19 mouse cellular contexts compared by ENCODE assay signal in the genomic region with DNA sequence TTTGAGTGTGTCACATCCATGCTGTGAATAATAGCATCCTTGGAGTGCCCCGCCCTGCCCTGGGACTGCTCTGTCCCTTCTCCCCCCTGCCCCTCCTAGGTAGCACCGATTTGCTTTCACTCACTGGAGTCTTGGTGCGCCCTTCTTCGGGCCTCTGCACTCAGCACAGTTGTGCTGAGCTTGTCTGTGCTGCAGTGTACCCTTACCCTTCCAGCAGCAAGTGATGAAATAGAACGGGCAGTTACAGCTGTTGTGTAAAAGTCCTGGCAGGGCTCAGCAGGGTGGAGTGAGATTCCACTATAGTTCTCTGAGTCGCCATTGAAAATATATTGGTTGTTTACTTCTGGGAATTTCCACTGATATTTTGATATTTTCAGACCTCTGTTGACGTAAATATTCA. TPM values are rescaled to one million over a fixed set of nuclear protein-coding genes. Genes with fewer than 3 reads are reported as not detected.
DNase-seq lines count a peak whose midpoint lies in the region; ATAC-seq lines count a peak whose summit lies in the region.
"Had no signal": no experiment of that assay in that cellular context is flagged by ENCODE, and none has a peak within 500 bp of the region (broad histone marks: within the 10 kb centered on the region; RNA-seq: fewer than 3 reads in every experiment).

No protein-coding gene starts in this region.

- H3K9me3 ChIP-seq in heart, embryonic 13.5 days = no peaks in the 10 kb centered on the region
- no peaks in the 10 kb centered on the region for H3K9me3 ChIP-seq in stomach, embryonic 16.5 days (replicated peaks; ENCODE audit: control insufficient read depth, low read length)
- H3K9me3 ChIP-seq: embryonic facial prominence, embryonic 15.5 days; forebrain, embryonic 13.5 days; lung, embryonic 15.5 days; stomach, embryonic 15.5 days had no signal

- no peaks in the 10 kb centered on the region for H3K27me3 ChIP-seq in heart, embryonic 13.5 days (replicated peaks)
- H3K27me3 ChIP-seq in stomach, embryonic 16.5 days (ENCODE audit: control insufficient read depth, insufficient read depth, low read length) = no peaks in the 10 kb centered on the region
- H3K27me3 ChIP-seq: CH12.LX; embryonic facial prominence, embryonic 15.5 days; forebrain, embryonic 13.5 days; lung, embryonic 15.5 days; stomach, embryonic 15.5 days had no signal

- ATAC-seq in heart, embryonic 13.5 days (ENCODE audit: extremely low read depth, insufficient number of reproducible peaks, low FRiP score, low TSS enrichment) = no peak
- no peak for ATAC-seq in stomach, embryonic 16.5 days (ENCODE audit: insufficient read depth, low FRiP score)
- ATAC-seq: forebrain, embryonic 13.5 days had no signal

- peaks cover 11% of the 10 kb centered on the region for H3K36me3 ChIP-seq in heart, embryonic 13.5 days
- H3K36me3 ChIP-seq in stomach, embryonic 16.5 days (ENCODE audit: control insufficient read depth, insufficient read depth, low read length) = no peaks in the 10 kb centered on the region
- H3K36me3 ChIP-seq: lung, embryonic 15.5 days; stomach, embryonic 15.5 days had no signal

- no peak overlapping the region for H3K4me3 ChIP-seq in heart, embryonic 13.5 days
- no peak overlapping the region for H3K4me3 ChIP-seq in stomach, embryonic 16.5 days (replicated peaks; ENCODE audit: low read length)
- H3K4me3 ChIP-seq: embryonic facial prominence, embryonic 15.5 days; forebrain, embryonic 13.5 days; lung, embryonic 15.5 days; stomach, embryonic 15.5 days had no signal

- H3K4me2 ChIP-seq in heart, embryonic 13.5 days = no peak overlapping the region
- H3K4me2 ChIP-seq in stomach, embryonic 16.5 days (ENCODE audit: low read depth, low read length) = no peak overlapping the region
- H3K4me2 ChIP-seq: embryonic facial prominence, embryonic 15.5 days; forebrain, embryonic 13.5 days; lung, embryonic 15.5 days; midbrain, embryonic 11.5 days; stomach, embryonic 15.5 days had no signal

- H3K4me1 ChIP-seq in heart, embryonic 13.5 days = peaks cover 54% of the 10 kb centered on the region
- H3K4me1 ChIP-seq in stomach, embryonic 16.5 days (ENCODE audit: control insufficient read depth, insufficient read depth, low read length) = peaks cover 34% of the 10 kb centered on the region

- DNase-seq in adrenal gland, postnatal 10 days = peak; percentile 42
- DNase-seq in adrenal gland, postnatal 25 days = no peak
- no peak for DNase-seq in heart, adult 8-10 months (ENCODE audit: low spot score)
- DNase-seq in lung, postnatal 36 days = peak; percentile 42
- no peak for DNase-seq in lung, postnatal 4 days
- no peak for DNase-seq in cerebellum, adult 9-10 months
- DNase-seq: kidney, postnatal 36 days; layer of hippocampus, postnatal 36 days; spleen, adult 18-20 months; thymus, postnatal 36 days had no signal

- WGBS in heart, embryonic 13.5 days = 81% methylated on average over 7 of the region's 7 CpGs
- 73% methylated on average over 7 of the region's 7 CpGs for WGBS in stomach, embryonic 16.5 days

- H3K9ac ChIP-seq in heart, embryonic 13.5 days = 0 out of 2 replicates have a peak overlapping the region, but pooled peaks have one; percentile 19
- H3K9ac ChIP-seq in stomach, embryonic 16.5 days (ENCODE audit: low read length) = no peak overlapping the region
- H3K9ac ChIP-seq: embryonic facial prominence, embryonic 15.5 days; forebrain, embryonic 13.5 days; lung, embryonic 15.5 days; stomach, embryonic 15.5 days had no signal

- H3K27ac ChIP-seq in heart, embryonic 13.5 days (replicated peaks) = no peak overlapping the region
- peak overlapping the region; percentile 13; the same call in 1 of the 2 replicates for H3K27ac ChIP-seq in stomach, embryonic 16.5 days (ENCODE audit: low read length)
- H3K27ac ChIP-seq: embryonic facial prominence, embryonic 15.5 days; forebrain, embryonic 13.5 days; lung, embryonic 15.5 days; stomach, embryonic 15.5 days had no signal

RNA-seq across cellular contexts. Expression of a gene that starts 4.0 kb away (rescaled TPM):
- 10 to 100 TPM; 44.4 to 46.1 TPM for total RNA-seq in adrenal gland, postnatal 10 days (2021)
- total RNA-seq in adrenal gland, postnatal 25 days (2021) = 45.4 and 45.5 TPM in 2 replicates
- 78.6 and 81.9 TPM in 2 replicates for polyA plus RNA-seq in heart, embryonic 13.5 days (2015; fragmentation: Nextera tagmentation; extraction: Ambion mirVana)
- total RNA-seq in heart, adult 8-10 months (2022) = 10 to 100 TPM; 78.9 to 82.9 (median 81.2) TPM
- 78.0 and 82.4 TPM in 2 replicates for polyA plus RNA-seq in stomach, embryonic 16.5 days (2015; fragmentation: Nextera tagmentation; extraction: Ambion mirVana)

RNA-seq across cellular contexts. Expression of a gene that starts 20.0 kb away (rescaled TPM):
- total RNA-seq in adrenal gland, postnatal 10 days (2021) = 10 to 100 TPM; 22.3 to 30.4 TPM
- 20.9 TPM in 1 of 2 replicates, not detected in the other for total RNA-seq in adrenal gland, postnatal 25 days (2021)
- polyA plus RNA-seq in heart, embryonic 13.5 days (2015; fragmentation: Nextera tagmentation; extraction: Ambion mirVana) = 2.8 TPM in 1 of 2 replicates, not detected in the other
- total RNA-seq in heart, adult 8-10 months (2022) = 10 to 100 TPM in 3 of 4 experiments, 1 to 10 TPM in 1; 8.3 to 15.8 (median 13.9) TPM
- polyA plus RNA-seq in stomach, embryonic 16.5 days (2015; fragmentation: Nextera tagmentation; extraction: Ambion mirVana) = 4.4 and 10.1 TPM in 2 replicates
- polyA plus RNA-seq: forebrain, embryonic 13.5 days; kidney, adult 2 months; midbrain, embryonic 11.5 days had no signal

RNA-seq across cellular contexts. Expression of a gene that starts 20.1 kb away (rescaled TPM):
- 100 to 1,000 TPM; 119 to 125 TPM for total RNA-seq in adrenal gland, postnatal 10 days (2021)
- total RNA-seq in adrenal gland, postnatal 25 days (2021) = 104 and 117 TPM in 2 replicates
- polyA plus RNA-seq in heart, embryonic 13.5 days (2015; fragmentation: Nextera tagmentation; extraction: Ambion mirVana) = 171 and 186 TPM in 2 replicates
- 10 to 100 TPM; 59.3 to 76.7 (median 67.5) TPM for total RNA-seq in heart, adult 8-10 months (2022)
- 324 and 327 TPM in 2 replicates for polyA plus RNA-seq in stomach, embryonic 16.5 days (2015; fragmentation: Nextera tagmentation; extraction: Ambion mirVana)

RNA-seq across cellular contexts. Expression of a gene that starts 44.5 kb away (rescaled TPM):
- 100 to 1,000 TPM; 160 to 178 TPM for total RNA-seq in adrenal gland, postnatal 10 days (2021)
- 154 and 195 TPM in 2 replicates for total RNA-seq in adrenal gland, postnatal 25 days (2021)
- polyA plus RNA-seq in heart, embryonic 13.5 days (2015; fragmentation: Nextera tagmentation; extraction: Ambion mirVana) = 103 and 110 TPM in 2 replicates
- total RNA-seq in heart, adult 8-10 months (2022) = 100 to 1,000 TPM; 132 to 142 (median 134) TPM
- polyA plus RNA-seq in stomach, embryonic 16.5 days (2015; fragmentation: Nextera tagmentation; extraction: Ambion mirVana) = 210 and 244 TPM in 2 replicates

Comparison
In these comparisons a context has a peak if more than half of its experiments do, and no peak if none do; other contexts are left out.
1. DNase-seq: peak in adrenal gland, postnatal 10 days (single experiment) and lung, postnatal 36 days (single experiment); none in adrenal gland, postnatal 25 days (single experiment), heart, adult 8-10 months (single experiment), lung, postnatal 4 days (0 of 2) and cerebellum, adult 9-10 months (single experiment).